Mouse (Mus musculus): ENCODE measurements around the gene 1700001J03Rik.
"Not testable (repeated sequence)": the region's sequence is repeated elsewhere in the genome, so short reads cannot be mapped to it uniquely, and the experiment has no call there.

1700001J03Rik gene

DNA sequence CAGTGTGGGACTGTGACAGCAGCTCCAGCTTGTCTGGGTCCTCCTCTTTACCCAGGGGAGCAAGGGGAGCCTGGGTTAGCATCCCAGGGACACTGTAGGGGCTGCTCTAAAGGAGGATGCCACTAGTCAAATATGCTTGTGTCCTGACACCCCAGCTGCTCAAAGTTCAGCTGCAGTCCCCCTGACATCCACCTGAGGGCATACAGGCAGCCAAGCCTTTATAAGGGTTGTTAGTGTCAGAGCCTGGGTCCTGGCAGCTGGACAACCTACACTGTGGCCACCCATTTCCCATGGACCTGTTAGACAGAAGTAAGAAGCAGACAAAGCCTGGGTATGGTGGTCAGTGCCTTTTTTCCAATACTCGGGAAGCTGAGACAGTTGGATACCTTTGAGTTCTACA is 3.0 kb upstream of the 1700001J03Rik start:
- no peak for DNase-seq (ENCODE audit: low read depth)

DNA sequence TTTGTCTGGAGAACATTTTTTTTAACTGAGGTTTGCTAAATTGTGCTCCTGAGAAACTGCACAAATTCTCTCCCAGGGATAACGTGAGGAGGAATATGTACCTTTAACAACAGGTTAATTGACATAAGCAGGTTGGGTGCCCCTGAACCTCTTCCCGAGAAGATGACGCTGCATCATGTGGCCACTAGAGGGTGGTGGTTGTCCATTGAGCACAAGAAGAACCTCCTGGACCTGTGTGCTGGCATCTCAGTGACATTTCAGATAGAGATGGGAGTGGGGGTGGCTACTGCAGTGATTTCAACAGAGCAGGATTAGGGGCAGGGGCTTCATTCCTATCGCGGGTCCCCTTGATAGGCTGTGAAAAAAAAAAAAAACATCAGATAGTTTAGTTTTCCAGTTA is 2.3 kb upstream of the 1700001J03Rik start:
- DNase-seq (ENCODE audit: low read depth): peak; percentile 15

DNA sequence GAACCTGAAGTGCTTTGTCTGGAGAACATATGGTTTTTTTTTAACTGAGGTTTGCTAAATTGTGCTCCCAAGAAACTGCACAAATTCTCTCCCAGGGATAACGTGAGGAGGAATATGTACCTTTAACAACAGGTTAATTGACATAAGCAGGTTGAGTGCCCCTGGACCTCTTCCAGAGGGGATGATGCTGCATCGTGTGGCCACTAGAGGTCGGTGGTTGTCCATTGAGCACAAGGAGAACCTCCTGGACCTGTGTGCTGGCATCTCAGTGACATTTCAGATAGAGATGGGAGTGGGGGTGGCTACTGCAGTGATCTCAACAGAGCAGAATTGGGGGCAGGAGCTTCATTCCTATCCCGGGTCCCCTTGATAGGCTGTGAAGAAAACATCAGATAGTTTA is 12.4 kb downstream of the 1700001J03Rik start:
- not testable (repeated sequence) for DNase-seq (ENCODE audit: low read depth)

GRCm38 (mm10) chr5:146170621-146171020 is 14.5 kb downstream of the 1700001J03Rik start, which contains the start of gene Gm6309:
Gene Gm6309 (minus strand): TSS chr5:146170721.
- DNase-seq (ENCODE audit: low read depth): not testable (repeated sequence)

DNA sequence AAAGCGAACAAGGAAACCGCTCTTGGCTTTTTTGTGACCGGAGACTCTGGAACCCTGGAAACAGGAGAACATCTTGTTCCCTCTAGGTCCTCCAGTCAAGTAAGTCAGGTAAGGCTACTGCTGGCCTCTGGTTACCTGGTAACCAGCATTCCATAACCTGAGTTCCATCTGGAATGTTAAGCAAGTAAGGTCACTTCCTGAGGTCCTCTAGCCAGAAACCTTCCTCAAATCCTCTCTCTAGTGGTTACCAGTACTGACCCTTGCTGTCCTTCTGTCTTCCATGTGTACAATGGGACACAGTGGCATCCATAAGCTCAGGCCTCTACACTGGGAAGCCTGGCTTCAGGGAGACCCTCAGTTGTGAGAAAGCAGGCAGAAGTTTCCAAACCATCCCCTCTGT is 24.7 kb downstream of the 1700001J03Rik start, which contains the start of gene Gm5565:
TSS of gene Gm5565 (minus strand) at position 101 of the 400 bp plus-strand sequence.
- DNase-seq (ENCODE audit: low read depth): not testable (repeated sequence)

- not testable (repeated sequence) for DNase-seq (ENCODE audit: low read depth)
These were observed 26.8 kb downstream of the 1700001J03Rik start for GRCm38 (mm10) chr5:146158326-146158725.

GRCm38 (mm10) chr5:146150454-146150853 is 34.6 kb downstream of the 1700001J03Rik start:
- no peak for DNase-seq (ENCODE audit: low read depth)

DNA sequence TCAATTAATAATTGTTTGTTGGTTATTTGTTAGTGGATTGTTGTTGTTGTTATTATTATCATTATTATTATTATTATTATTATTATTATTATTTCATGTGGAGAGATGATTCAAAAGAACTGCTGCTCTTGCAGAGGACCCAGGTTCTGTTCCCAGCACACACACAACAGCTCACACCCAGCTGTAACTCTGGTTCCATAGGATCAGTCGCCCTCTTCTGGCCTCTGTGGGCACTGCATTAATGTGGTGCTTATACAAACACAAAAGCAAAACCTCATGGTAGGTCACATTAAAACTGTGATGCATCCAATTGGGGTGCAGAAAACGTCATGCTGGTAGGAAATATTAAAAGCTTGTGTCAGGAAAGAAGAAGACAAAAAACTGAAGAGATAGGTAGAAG is 37.2 kb downstream of the 1700001J03Rik start:
- no peak for DNase-seq (ENCODE audit: low read depth)
